Mouse (Mus musculus): ENCODE measurements around the gene Rbm33.

DNA sequence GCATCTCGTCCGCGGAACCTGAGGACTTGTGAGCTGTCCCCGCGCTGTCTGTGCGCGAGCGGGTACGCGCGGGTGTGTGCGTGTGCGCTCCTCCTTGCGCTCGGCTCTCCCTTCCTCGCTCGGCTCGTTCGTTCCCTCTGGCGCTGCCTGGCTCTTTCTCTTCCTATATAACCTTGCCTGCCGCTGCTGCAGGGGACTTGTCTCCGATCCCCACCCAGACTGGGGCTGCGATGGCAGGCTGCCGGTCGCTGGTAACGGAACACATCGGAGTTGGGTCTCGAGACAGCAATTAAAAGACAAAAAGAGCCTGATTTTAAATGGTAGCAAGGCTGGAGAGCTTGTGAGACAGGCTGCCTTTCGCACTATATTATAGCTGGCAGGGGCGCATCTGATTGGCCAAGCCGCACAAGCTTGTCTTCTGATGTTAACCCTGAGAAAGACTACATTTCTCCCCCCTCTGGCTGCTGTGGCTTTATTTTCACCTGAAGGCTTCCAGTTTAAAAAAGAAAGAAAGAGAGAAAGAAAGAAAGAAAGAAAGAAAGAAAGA is 149.9 kb downstream of the Rbm33 start, which contains the start of gene Shh:
- TF ChIP-seq CTCF (IDR thresholded peaks at IDR 0.05) (no peak), EP300 (IDR thresholded peaks at IDR 0.05) (no peak)
